Mouse (Mus musculus) C2C12 (cell line): ENCODE results near the gene Fads3.

Experiments used
- CEBPB ChIP-seq: IDR thresholded peaks from one replicate; pipeline ENCODE4 v1.6.1; 2011; ENCODE audit warnings: low read depth, mild to moderate bottlenecking, control low read depth, moderate library complexity
- CTCF ChIP-seq: IDR thresholded peaks from one replicate; pipeline ENCODE4 v1.5.1; 2011; ENCODE audit not compliant: control insufficient read depth, insufficient read depth, insufficient read length
- FOSL1 ChIP-seq: IDR thresholded peaks from one replicate; pipeline ENCODE4 v1.8.0; 2011; ENCODE audit warnings: mild to moderate bottlenecking, low read length; ENCODE audit not compliant: poor library complexity, insufficient read depth, severe bottlenecking
- MAX ChIP-seq: IDR thresholded peaks from one replicate; pipeline ENCODE4 v1.6.1; 2011; ENCODE audit warnings: mild to moderate bottlenecking, control low read depth
- MYOD1 ChIP-seq: IDR thresholded peaks from one replicate; pipeline ENCODE4 v1.6.1; 2011; ENCODE audit warnings: low read depth; ENCODE audit not compliant: control insufficient read depth, insufficient read length
- MYOG ChIP-seq: IDR thresholded peaks from one replicate; pipeline ENCODE4 v1.6.1; 2011; ENCODE audit not compliant: control insufficient read depth, insufficient read length; ENCODE audit errors: extremely low read depth
- USF1 ChIP-seq: IDR thresholded peaks from one replicate; pipeline ENCODE4 v1.6.1; 2011; ENCODE audit warnings: low read depth, mild to moderate bottlenecking, control low read depth, moderate library complexity

GRCm38 (mm10) chr19:10067701-10068100 is 26.3 kb downstream of the Fads3 start:
- TF ChIP-seq CEBPB (no peak), CTCF (no peak), MYOG (no peak), MYOD1 (no peak), MAX (no peak), FOSL1 (no peak), USF1 (no peak)
